Mouse (Mus musculus) liver, embryonic 12.5 days (tissue): ENCODE results near the gene Mdfic. TPM values are rescaled to one million over a fixed set of nuclear protein-coding genes. Genes with fewer than 3 reads are reported as not detected.

Experiments
- ATAC-seq: fragments of 200-750 bp; cut with Nextera tagmentation; 2 replicates; pipeline ENCODE4 v1.8.0; 2017; ENCODE audit warnings: moderate number of reproducible peaks, mild to moderate bottlenecking, moderate library complexity
- H3K27ac ChIP-seq: fragments of 300-500 bp; sonication (generic); 2 replicates; pipeline ENCODE4 v1.5.1; 2016; ENCODE audit warnings: mild to moderate bottlenecking
- H3K27me3 ChIP-seq: fragments of 300-500 bp; sonication (generic); replicated peaks from 2 replicates; pipeline ENCODE4 v1.6.1; 2016; ENCODE audit warnings: mild to moderate bottlenecking, moderate library complexity
- H3K36me3 ChIP-seq: fragments of 300-500 bp; sonication (generic); 2 replicates; pipeline ENCODE4 v1.6.1; 2016; ENCODE audit warnings: mild to moderate bottlenecking, moderate library complexity
- H3K4me1 ChIP-seq: fragments of 300-500 bp; sonication (generic); 2 replicates; pipeline ENCODE4 v1.6.1; 2016
- H3K4me2 ChIP-seq: fragments of 300-500 bp; sonication (generic); 2 replicates; pipeline ENCODE4 v1.6.1; 2016; ENCODE audit warnings: mild to moderate bottlenecking, moderate library complexity
- H3K4me3 ChIP-seq: fragments of 300-500 bp; sonication (generic); 2 replicates; pipeline ENCODE4 v1.5.1; 2016; ENCODE audit warnings: mild to moderate bottlenecking, moderate library complexity
- H3K9ac ChIP-seq: fragments of 300-500 bp; sonication (generic); 2 replicates; pipeline ENCODE4 v1.6.1; 2016; ENCODE audit warnings: mild to moderate bottlenecking, moderate library complexity
- H3K9me3 ChIP-seq: fragments of 300-500 bp; sonication (generic); replicated peaks from 2 replicates; pipeline ENCODE4 v1.6.1; 2016; ENCODE audit warnings: mild to moderate bottlenecking, moderate library complexity
- WGBS: fragments of 180-500 bp; shearing (Covaris S2); methylation state at CpG from one replicate; pipeline ENCODE4 v1.1.7; 2016; ENCODE audit not compliant: insufficient replicate concordance; 5-methylcytosine and 5-hydroxymethylcytosine counted together
- polyA plus RNA-seq: library from polyadenylated mRNA; unstranded; fragments of >200 nt; fragmentation: Nextera tagmentation; extraction: Ambion mirVana; gene quantifications from 2 replicates; pipeline ENCODE4 v1.2.1, GENCODE M21; 2016

The Mdfic gene
- polyA plus RNA-seq, 1 experiment from 2014 or later = 1.9 TPM

DNA sequence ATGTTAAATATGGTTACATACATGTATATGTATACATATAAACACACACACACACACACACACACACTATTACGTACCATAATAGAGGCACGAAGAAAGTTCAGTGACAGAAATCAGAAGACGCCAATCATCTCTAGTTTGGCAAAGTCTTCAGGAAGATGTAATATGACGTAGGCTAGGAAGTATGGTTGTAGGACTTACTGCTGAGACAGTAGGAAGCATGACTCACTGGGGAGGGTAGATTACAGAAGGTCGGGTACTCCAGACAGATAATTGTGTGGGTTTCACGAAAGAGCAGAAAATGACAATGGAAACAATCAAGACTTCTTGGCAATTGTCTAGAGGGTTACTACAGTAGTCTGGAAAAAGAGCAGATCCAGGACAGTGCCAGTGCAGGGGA, 6.0 kb downstream of the Mdfic start:
- no peak overlapping the region for H3K9ac ChIP-seq
- no peaks in the 10 kb centered on the region for H3K4me1 ChIP-seq
- no peaks in the 10 kb centered on the region for H3K9me3 ChIP-seq
- H3K36me3 ChIP-seq = no peaks in the 10 kb centered on the region
- no peak overlapping the region for H3K27ac ChIP-seq
- H3K4me3 ChIP-seq = no peak overlapping the region
- no peak for ATAC-seq
- no peak overlapping the region for H3K4me2 ChIP-seq
- WGBS = 44% methylated on average over 6 of the region's 6 CpGs
- H3K27me3 ChIP-seq = peaks cover 3% of the 10 kb centered on the region

GRCm38 (mm10) chr6:15727681-15728410, 7.4 kb downstream of the Mdfic start:
- H3K9ac ChIP-seq = no peak overlapping the region
- no peak overlapping the region for H3K4me3 ChIP-seq
- H3K4me1 ChIP-seq = no peaks in the 10 kb centered on the region
- no peak overlapping the region for H3K4me2 ChIP-seq
- H3K27me3 ChIP-seq = no peaks in the 10 kb centered on the region
- whole genome bisulfite sequencing = 39% methylated on average over 4 of the region's 4 CpGs
- H3K27ac ChIP-seq = no peak overlapping the region
- no peak for ATAC-seq
- no peaks in the 10 kb centered on the region for H3K36me3 ChIP-seq
- H3K9me3 ChIP-seq = no peaks in the 10 kb centered on the region

- Histone ChIP-seq H3K9ac (no peak overlapping the region), H3K27ac (no peak overlapping the region), H3K27me3 (no peaks in the 10 kb centered on the region), H3K36me3 (no peaks in the 10 kb centered on the region), H3K4me3 (no peak overlapping the region), H3K4me1 (no peaks in the 10 kb centered on the region), H3K9me3 (no peaks in the 10 kb centered on the region), H3K4me2 (no peak overlapping the region)
- no peak for ATAC-seq
- 54% methylated on average over 6 of the region's 6 CpGs for WGBS
Measured at GRCm38 (mm10) chr6:15728844-15729577, 8.6 kb downstream of the Mdfic start.

- Histone ChIP-seq H3K4me3 (no peak overlapping the region), H3K27me3 (no peaks in the 10 kb centered on the region), H3K4me1 (no peaks in the 10 kb centered on the region), H3K4me2 (no peak overlapping the region), H3K27ac (no peak overlapping the region), H3K9ac (no peak overlapping the region), H3K9me3 (no peaks in the 10 kb centered on the region), H3K36me3 (no peaks in the 10 kb centered on the region)
- ATAC-seq = no peak
- 39% methylated on average over 2 of the region's 2 CpGs for WGBS
Measured at GRCm38 (mm10) chr6:15730258-15730657, 9.8 kb downstream of the Mdfic start.

DNA sequence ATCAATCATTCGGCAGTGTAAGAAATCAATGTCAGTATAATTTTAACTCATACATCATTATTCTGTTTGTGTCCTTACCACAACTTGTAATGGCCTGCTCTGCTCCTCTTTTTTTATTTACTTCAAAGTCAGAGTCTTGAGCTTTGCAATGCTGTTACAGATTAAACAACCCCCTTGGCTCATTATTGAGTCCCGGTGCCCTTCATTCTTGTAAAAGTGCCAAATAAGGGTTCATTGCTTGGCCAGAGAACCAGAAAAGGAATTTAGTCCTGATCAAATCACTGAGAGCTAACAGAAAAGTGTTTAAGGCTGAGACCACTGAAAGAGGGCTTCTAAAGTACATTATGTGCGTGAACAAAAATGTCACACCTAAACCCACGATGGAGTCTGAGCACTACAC, 10.2 kb downstream of the Mdfic start:
- H3K4me2 ChIP-seq = no peak overlapping the region
- 68% methylated on average over 4 of the region's 4 CpGs for WGBS
- H3K9me3 ChIP-seq = no peaks in the 10 kb centered on the region
- H3K36me3 ChIP-seq = no peaks in the 10 kb centered on the region
- no peak overlapping the region for H3K9ac ChIP-seq
- no peak for ATAC-seq
- H3K27ac ChIP-seq = no peak overlapping the region
- H3K4me1 ChIP-seq = no peaks in the 10 kb centered on the region
- H3K27me3 ChIP-seq = no peaks in the 10 kb centered on the region
- no peak overlapping the region for H3K4me3 ChIP-seq

DNA sequence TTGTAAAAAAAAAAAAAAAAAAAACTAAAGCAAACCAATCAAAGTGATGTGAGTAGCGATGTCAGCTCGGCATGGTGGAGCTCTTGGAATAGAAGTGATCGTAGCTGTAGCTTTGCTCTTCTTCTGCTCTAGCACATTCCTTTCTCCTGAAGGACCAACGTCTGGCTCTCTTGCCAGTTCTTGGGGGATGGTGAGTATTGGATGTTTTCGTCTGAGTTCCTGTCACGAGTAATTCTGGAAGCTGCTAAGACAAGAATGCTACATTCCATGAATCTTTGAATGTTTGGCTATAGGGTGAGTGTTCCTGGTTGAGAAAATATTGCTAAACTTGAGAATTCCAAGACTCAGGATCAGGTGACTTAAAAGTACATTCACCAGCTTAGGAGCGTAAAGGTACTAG, 11.0 kb downstream of the Mdfic start:
- Histone ChIP-seq H3K4me2 (no peak overlapping the region), H3K9ac (no peak overlapping the region), H3K9me3 (no peaks in the 10 kb centered on the region), H3K27ac (no peak overlapping the region), H3K4me1 (no peaks in the 10 kb centered on the region), H3K4me3 (no peak overlapping the region), H3K27me3 (no peaks in the 10 kb centered on the region), H3K36me3 (no peaks in the 10 kb centered on the region)
- 72% methylated on average over 7 of the region's 7 CpGs for WGBS
- ATAC-seq = no peak

GRCm38 (mm10) chr6:15737312-15737911, 17.0 kb downstream of the Mdfic start:
- Histone ChIP-seq H3K4me3 (no peak overlapping the region), H3K4me1 (peaks cover 7% of the 10 kb centered on the region), H3K9me3 (no peaks in the 10 kb centered on the region), H3K9ac (no peak overlapping the region), H3K27ac (no peak overlapping the region), H3K4me2 (no peak overlapping the region), H3K36me3 (no peaks in the 10 kb centered on the region), H3K27me3 (no peaks in the 10 kb centered on the region)
- 36% methylated on average over 8 of the region's 8 CpGs for WGBS
- no peak for ATAC-seq

DNA sequence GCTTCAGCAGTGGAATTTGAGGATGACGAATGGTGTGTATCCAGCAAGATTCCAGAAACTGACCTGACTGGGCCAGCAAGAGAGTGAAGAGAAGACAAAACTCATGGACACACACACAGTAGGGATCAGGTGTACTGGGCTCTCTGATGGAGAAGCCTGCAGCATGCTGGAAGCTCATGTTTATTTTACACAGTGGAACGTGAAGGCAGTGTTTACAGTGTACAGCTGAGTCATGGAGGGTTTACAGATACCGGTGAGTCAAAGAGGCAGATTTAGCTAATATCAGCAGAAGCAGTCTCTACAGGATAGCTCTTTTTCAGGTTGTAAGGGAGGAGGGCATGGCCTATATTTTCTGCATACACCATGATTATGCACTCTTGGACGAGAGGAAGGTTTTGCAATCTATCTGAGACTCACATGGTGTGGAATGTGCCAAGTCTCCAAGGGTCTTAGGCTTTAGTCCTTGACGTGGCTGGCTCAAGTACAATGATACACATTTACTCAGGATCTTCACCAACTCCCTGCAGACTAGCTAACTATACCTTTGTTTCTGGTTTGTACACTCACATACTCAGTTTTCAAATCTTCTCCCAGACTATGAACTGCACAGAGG, 18.0 kb downstream of the Mdfic start:
- peaks cover 10% of the 10 kb centered on the region for H3K4me1 ChIP-seq
- WGBS = 44% methylated on average over 5 of the region's 5 CpGs
- H3K9ac ChIP-seq = no peak overlapping the region
- peak; percentile 55 for ATAC-seq
- H3K9me3 ChIP-seq = no peaks in the 10 kb centered on the region
- H3K36me3 ChIP-seq = no peaks in the 10 kb centered on the region
- H3K27me3 ChIP-seq = no peaks in the 10 kb centered on the region
- H3K27ac ChIP-seq = no peak overlapping the region
- H3K4me2 ChIP-seq = no peak overlapping the region
- H3K4me3 ChIP-seq = no peak overlapping the region

- H3K4me3 ChIP-seq = no peak overlapping the region
- H3K4me1 ChIP-seq = peaks cover 14% of the 10 kb centered on the region
- H3K4me2 ChIP-seq = no peak overlapping the region
- H3K27me3 ChIP-seq = no peaks in the 10 kb centered on the region
- no peaks in the 10 kb centered on the region for H3K9me3 ChIP-seq
- no peak overlapping the region for H3K9ac ChIP-seq
- WGBS = 30% methylated on average over 3 of the region's 3 CpGs
- H3K36me3 ChIP-seq = no peaks in the 10 kb centered on the region
- H3K27ac ChIP-seq = no peak overlapping the region
- no peak for ATAC-seq
Measured at GRCm38 (mm10) chr6:15739132-15739531, 18.7 kb downstream of the Mdfic start.

DNA sequence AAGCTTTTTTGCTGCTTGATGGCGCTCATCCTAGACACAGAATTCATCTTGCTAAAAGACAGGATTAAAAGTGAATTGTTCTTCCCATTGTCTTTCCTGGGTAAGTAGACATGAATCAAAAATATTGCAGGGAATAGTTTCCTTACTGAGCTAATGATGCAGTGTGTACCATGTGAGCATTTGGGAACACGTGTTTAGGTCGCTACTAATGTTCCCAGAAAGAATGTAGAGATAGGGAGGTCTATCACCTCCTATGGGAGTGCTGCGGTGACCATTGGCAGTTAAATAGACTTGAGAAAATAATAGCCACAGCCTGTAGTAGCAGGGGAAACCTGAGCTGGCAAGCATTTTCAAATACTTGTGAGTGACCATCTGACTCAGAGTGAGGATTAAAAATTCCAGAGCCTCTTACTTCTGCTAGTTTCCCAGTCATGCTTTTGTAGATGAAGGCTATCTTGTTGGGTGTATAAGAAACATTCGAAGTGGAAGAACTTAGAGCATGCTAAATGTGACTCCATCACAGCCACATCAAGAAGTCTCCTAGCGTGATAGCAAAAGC, 22.2 kb downstream of the Mdfic start:
- Histone ChIP-seq H3K4me1 (peaks cover 14% of the 10 kb centered on the region), H3K36me3 (no peaks in the 10 kb centered on the region), H3K4me2 (no peak overlapping the region), H3K9me3 (no peaks in the 10 kb centered on the region), H3K27ac (no peak overlapping the region), H3K9ac (no peak overlapping the region), H3K4me3 (no peak overlapping the region), H3K27me3 (no peaks in the 10 kb centered on the region)
- 66% methylated on average over 6 of the region's 6 CpGs for WGBS
- ATAC-seq = no peak

DNA sequence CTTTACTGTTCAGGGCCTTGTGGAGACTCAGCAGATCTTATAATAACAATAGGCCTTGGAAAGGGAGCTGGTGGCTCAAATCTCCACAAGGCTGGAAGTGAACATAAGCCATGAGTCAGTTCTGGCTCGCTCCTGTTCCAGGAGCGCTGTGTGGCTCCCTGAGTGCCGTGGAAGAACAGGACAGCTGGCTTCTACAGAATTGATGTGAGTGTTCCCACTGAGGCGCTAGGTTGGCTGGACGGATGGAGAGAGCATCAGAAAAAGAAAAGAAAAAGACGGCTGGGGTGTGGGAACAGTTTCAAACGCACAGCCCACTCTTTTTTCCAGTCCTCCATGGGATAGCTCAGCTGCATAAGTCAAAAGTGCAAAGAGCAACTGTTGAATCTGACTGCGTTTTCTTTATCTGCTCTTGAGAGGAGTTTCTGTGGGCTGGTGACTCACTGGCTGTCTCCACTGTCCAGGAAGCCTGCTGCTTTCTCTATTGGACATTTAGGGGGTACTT, 22.9 kb downstream of the Mdfic start:
- Histone ChIP-seq H3K4me1 (peaks cover 11% of the 10 kb centered on the region), H3K9ac (no peak overlapping the region), H3K27ac (no peak overlapping the region), H3K36me3 (no peaks in the 10 kb centered on the region), H3K9me3 (no peaks in the 10 kb centered on the region), H3K4me3 (no peak overlapping the region), H3K27me3 (no peaks in the 10 kb centered on the region), H3K4me2 (no peak overlapping the region)
- 53% methylated on average over 8 of the region's 8 CpGs for WGBS
- no peak for ATAC-seq

GRCm38 (mm10) chr6:15743793-15744192, 23.3 kb downstream of the Mdfic start:
- ATAC-seq = no peak
- Histone ChIP-seq H3K27ac (no peak overlapping the region), H3K4me2 (no peak overlapping the region), H3K9ac (no peak overlapping the region), H3K4me3 (no peak overlapping the region), H3K4me1 (peaks cover 7% of the 10 kb centered on the region; the same call in 1 of the 2 replicates), H3K36me3 (no peaks in the 10 kb centered on the region), H3K27me3 (no peaks in the 10 kb centered on the region), H3K9me3 (no peaks in the 10 kb centered on the region)
- WGBS = 60% methylated on average over 6 of the region's 6 CpGs
